Mouse (Mus musculus) gastrocnemius, postnatal 4 days (tissue): ENCODE measurements at regions not wholly inside any gene's neighbourhood (a gene's known extent, or its start where the extent isn't known, plus 50 kb on each side); places are given as distances from the start of the nearest gene placed in this dataset.
A peak's percentile ranks its signal among the peaks of the same experiment; 100 is the strongest.

Experiments used
- DNase-seq, 2 experiments: peaks; one replicate each; pipeline ENCODE4 v3.0.0; 2021 to 2022; ENCODE audit warnings: low spot score in 2 of 2, mixed read lengths in 2 of 2

DNA sequence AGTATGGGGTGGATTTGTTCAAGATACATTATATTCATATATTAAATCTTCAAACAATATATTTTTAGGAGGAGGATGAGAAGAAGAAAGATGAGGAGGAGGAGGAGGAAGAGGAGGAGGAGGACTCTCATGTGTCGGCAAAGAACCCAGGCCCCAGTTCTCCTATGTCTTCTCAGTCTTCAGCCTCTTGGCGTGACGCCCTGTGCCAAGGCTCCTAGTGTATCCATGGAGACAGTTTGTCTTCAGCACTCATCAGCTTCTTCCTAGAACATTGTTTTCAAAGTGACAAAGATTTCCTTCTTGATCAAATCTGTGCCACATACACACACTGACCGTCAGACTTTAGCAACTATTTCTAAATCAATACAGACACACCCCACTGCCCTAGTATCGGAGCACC is 156.4 kb upstream of the Tox3 start:
- no peak for DNase-seq

DNA sequence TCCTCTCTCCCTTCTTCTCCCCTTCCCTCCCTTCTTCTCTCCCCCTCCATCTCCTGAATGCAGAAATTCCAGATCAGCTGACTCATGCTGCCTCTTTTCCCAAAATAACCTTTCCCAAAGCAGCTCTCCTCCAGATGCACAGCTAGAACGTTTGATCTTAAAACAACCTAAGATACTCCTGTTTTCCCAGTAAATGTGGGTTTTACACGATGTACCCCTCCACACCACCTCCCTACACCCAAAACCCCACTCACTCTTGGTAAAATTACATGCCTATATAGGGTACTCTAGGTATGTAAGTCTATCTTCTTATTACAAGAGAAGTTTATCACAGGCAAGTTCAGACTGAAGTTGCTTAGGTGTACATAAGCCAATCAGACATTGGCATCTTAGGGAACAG is 155.2 kb upstream of the Tox3 start:
- DNase-seq: no peak

GRCm38 (mm10) chr8:90502879-90503278 is 154.7 kb upstream of the Tox3 start:
- no peak for DNase-seq

GRCm38 (mm10) chr8:90499315-90499714 is 151.2 kb upstream of the Tox3 start:
- DNase-seq: no peak

DNA sequence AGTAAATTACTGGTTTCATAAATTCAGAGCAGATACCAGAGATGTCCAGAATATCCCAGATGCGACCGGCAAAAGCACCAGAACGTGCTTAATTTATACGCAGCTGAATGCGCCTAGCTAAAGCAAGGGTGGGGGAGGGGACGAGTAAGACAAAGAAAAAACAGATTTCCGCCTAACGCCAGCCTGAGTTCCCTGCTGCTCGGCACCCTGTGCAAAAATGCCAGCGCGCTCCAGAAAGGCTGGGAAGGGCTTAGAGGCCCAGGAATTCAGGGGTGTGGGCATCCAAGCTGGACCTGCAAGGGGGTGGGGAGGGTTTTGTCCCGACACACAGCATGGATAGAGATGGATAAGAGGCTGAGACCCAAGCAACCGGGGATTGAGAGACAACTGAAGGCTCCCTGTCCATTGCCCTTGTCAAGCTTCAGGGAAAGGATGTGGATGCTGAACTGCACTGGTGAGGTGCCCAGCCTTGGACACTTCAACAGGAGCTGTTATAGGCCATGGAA is 148.6 kb upstream of the Tox3 start:
- peak in 1 of 2 experiments; percentile 16 for DNase-seq

DNA sequence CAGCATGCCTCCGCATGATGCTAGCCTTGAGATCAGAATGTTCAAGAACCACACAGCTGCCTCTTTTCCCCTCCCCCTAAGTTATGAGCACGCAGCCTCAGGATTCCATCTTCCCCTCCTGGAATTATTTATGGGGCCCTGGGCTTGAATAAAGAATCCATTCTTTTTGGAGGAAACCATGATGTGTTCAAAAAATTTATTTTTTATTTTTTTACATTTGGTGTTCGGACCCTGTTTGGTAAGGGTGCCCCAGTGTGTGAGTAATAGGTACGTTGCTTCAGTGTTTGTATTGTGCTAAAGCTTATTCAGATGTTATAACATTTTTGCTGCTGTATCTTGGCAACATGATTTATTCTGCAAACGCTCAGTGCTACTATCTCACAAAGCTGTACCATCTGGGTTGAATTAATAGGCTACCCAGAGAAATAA is 147.8 kb upstream of the Tox3 start:
- DNase-seq: no peak

DNA sequence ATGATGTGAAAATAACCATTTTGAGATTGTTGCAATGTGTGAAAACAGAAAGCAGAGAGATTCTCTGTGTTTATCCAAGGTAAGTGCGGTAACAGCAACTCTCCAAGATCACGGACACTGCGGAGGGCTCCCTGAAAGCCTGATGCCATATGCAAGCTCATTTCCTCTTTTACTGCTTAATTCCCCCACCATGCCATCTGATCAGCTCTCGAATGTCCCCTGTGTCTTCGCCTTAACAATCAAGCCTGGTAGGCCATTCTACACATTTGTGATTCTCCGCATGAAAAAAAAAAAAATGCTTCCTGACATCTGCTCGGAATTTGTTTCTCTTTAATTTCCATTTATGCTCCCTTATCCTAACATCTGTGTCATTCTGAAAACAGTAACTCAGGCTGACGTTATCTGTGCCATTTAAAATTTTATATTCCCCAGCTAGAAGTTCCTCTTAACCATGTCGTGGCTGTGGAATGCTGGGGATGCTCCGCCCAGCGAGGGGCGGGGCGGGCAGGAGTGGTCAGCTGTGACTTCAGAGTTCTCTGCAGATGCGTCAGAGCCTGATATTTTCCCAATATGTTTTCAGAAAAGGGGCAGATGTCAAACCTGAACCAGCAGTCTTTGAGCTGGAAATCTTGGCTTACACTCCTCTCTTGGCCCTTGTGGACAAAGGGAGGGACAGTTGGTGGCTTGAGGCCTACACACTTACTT is 144.5 kb upstream of the Tox3 start:
- DNase-seq: no peak

- no peak for DNase-seq
Observed at GRCm38 (mm10) chr8:90491691-90492090, 143.5 kb upstream of the Tox3 start.

DNA sequence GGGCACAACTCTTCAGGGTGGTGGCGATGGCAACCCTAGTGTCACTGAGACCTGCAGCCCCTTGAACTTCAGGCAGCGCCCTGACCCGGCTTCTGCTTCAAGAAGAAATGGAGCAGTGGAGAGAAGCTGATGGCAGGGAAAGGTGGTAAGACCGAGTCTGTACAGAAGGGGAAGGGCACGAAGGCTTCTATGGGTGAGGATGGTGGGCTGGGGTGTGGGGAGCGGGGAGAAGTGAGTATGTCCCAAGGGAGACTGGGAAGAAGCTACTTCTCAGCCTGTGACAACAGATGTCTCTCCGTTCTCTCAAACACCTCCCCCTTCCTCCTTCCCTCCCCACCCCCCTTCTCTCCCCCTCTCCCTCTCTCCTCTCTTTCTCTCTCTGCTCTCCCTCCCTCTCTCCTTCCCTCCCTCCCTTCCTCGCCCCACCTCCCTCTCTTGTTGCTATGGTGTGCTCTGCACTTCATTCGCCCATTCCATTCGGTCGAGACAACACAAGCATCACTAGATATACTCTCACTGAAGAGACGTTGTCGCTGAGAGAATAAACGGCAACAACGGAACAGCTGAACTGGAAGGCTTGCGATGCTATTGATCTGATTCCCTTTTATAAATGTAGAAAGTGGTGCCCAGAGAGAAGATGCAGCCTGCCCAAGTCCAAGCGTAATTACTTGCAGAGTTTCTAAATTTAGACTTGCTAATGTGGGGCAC is 142.7 kb upstream of the Tox3 start:
- DNase-seq: no peak

GRCm38 (mm10) chr8:90486556-90486955 is 138.4 kb upstream of the Tox3 start:
- no peak for DNase-seq

- DNase-seq: no peak
Observed at GRCm38 (mm10) chr8:90478149-90478548, 130.0 kb upstream of the Tox3 start.

DNA sequence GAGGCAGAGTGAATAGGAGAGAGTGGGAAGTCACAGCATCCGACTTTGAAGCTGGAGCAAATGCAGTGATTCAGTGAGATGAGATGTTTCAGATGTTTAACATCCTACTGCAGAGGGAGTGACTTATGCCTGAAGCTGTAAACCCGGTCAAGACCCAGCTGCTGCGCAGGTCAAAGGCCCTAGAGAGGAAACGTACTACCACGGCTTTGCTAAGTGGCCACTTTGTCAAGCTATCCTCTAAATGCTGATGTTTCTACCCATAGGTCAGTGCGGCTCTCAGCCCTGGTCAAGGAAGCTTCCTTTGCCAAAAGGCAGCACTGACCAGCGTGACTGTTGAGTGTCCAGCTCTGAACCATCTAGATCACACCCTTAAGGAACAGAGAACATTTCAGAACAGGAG is 125.9 kb upstream of the Tox3 start:
- DNase-seq: no peak

DNA sequence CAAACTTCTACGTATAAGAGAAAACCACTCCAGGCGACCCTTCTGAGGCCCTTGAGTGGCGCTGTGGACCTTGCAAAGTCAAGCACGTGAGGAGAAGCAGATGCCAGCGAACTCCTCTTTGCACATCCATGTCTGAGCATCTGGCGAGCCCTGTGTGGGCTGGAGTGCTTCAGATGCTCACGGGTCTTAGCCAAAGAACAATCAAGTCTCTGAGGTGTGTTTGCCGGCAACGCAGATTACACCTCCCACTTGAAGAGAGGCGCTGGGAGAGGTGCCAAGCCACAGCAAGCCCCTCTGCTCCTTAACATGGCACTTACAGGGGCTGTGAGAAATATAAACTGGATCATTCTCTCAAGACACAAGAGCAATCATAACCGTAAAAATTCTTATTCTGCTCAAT is 122.7 kb upstream of the Tox3 start:
- DNase-seq: no peak

GRCm38 (mm10) chr8:90463708-90464107 is 115.6 kb upstream of the Tox3 start:
- DNase-seq: no peak

- no peak for DNase-seq
Observed at GRCm38 (mm10) chr8:90455321-90455720, 107.2 kb upstream of the Tox3 start.

DNA sequence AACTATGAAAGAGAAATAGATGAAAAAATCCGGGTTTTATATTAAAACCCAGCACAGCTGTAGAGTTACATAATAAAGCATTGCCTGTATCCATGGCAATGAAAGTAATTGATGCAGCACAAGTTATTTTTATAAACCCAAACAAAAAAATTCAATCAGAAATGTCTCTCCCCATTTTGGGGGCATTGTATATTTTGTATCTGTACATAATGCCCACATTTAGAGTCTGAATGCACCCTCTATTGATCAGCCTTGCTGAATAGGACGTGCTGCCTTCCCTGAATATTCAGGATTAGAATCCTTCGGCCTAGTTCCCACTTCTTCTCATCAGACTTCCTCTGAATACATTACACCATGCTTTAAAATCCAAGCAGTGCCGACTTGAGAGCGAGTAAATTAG is 106.0 kb upstream of the Tox3 start:
- DNase-seq: no peak

- DNase-seq: no peak
Observed at GRCm38 (mm10) chr8:90441058-90441851, 93.1 kb upstream of the Tox3 start.

DNA sequence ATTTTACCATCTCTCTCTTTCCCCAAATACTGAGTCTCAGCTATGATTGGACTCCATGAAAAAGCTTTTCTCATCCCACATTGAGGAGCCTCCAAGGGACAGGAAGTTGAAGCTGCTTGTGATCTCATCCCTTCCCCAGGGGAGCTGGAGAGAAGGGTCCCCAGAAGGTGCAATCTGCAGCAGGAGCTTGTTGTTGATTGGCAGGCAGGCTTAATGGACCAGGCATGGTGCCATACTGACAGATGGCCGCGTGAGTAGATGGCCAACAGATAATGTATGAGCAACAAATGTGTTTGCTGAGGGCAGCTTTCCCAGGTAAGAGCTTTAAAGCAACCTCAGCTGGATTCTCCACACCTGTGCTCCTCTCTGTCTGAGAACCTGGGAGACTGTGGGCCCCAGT is 65.9 kb upstream of the Tox3 start:
- DNase-seq: no peak
